Mouse (Mus musculus): Measurements from ENCODE around the gene Ckap4.

GRCm38 (mm10) chr10:84556120-84556519 is 22.3 kb upstream of the Ckap4 start:
- TF ChIP-seq CTCF (IDR thresholded peaks at IDR 0.05; ENCODE audit: borderline replicate concordance, extremely low read depth, insufficient read depth, insufficient read length), result no peak
- TF ChIP-seq POLR2A (IDR thresholded peaks at IDR 0.05; ENCODE audit: borderline replicate concordance, extremely low read depth, insufficient read depth, insufficient read length, poor library complexity, severe bottlenecking), result no peak
